Mouse (Mus musculus) kidney, adult 2 months (tissue): ENCODE results near the gene Mavs.

Experiments
- CTCF ChIP-seq: fragments of 200-500 bp; conservative IDR thresholded peaks from 2 replicates; pipeline ENCODE4 v1.5.1; 2011; ENCODE audit warnings: low read depth, mild to moderate bottlenecking, control low read depth, low read length, moderate library complexity, mixed read lengths; ENCODE audit not compliant: insufficient read depth, insufficient read length
- POLR2A ChIP-seq: fragments of 200-500 bp; IDR thresholded peaks from one replicate; pipeline ENCODE4 v1.6.1; 2011; ENCODE audit warnings: low read depth, low read length, control low read depth

DNA sequence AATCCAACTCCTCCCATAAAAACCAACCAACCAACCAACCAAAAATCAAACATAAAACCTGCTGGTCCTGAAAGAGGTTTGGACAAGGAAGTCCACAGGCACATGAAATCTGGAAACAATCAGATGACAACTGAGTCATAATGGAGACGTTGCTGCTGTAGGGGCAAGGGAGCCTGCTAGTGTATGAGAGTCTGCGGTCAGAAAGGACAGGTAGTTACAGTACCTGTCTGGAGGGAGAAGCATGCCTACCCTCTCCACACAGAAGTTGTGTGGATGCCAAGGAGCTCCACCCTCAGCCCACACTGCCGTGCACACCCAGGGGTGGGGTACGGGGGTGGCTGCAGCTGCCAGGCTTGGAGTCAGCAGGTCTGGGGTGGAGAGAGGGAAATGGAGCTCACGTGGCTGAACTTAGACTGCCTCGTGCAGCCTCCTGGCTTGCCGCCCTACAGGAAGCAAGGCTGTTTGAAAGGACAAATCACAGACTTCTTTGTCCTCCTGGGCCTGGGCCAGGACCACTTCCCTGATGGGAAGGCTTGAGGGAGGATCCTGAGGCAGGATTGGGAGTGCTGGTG lies 29.4 kb upstream of the Mavs start:
- TF ChIP-seq CTCF (no peak), POLR2A (no peak)
